Mouse (Mus musculus): ENCODE data around the gene Ahcy. TPM values are rescaled to one million over a fixed set of nuclear protein-coding genes. Genes with fewer than 3 reads are reported as not detected.

The Ahcy gene
- polyA plus RNA-seq, 1 experiment from 2014 or later, result 14.4 TPM

DNA sequence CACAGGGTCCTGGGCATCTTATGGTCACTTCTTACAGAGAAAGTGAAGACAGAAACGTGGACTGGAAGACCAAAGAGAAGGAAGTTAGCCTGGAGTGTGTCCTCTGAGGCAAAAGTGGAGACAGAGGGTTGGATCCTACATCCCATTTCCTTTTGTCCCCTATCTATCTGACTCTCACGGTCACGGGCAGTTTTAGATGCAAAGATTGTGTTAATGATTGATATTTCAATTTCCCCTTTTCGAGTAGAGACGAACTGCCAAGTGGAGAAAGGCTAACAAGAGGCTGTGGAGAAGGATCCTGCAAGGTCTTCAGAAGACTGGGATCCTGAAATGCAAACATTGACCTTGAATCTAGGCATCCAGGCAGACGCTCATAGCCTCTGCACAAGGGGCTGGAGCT lies 14.0 kb upstream of the Ahcy start:
- Histone ChIP-seq H3K4me2 (replicated peaks; ENCODE audit: low read depth, low read length) (no peak overlapping the region), H3K4me1 (ENCODE audit: insufficient read depth, low read depth, low read length) (no peaks in the 10 kb centered on the region), H3K4me3 (ENCODE audit: low read depth, low read length) (no peak overlapping the region), H3K9me3 (ENCODE audit: low read length) (no peaks in the 10 kb centered on the region), H3K36me3 (ENCODE audit: insufficient read depth, low read length) (no peaks in the 10 kb centered on the region), H3K27ac (ENCODE audit: low read length) (no peak overlapping the region), H3K27me3 (replicated peaks; ENCODE audit: insufficient read depth, low read length) (no peaks in the 10 kb centered on the region), H3K9ac (replicated peaks; ENCODE audit: low read depth) (no peak overlapping the region)
- TF ChIP-seq EP300 (IDR thresholded peaks at IDR 0.05) (no peak), CTCF (IDR thresholded peaks at IDR 0.05) (no peak)
- WGBS, result 42% methylated on average over 6 of the region's 6 CpGs
- ATAC-seq (no peak), DNase-seq (ENCODE audit: low spot score) (no peak)

DNA sequence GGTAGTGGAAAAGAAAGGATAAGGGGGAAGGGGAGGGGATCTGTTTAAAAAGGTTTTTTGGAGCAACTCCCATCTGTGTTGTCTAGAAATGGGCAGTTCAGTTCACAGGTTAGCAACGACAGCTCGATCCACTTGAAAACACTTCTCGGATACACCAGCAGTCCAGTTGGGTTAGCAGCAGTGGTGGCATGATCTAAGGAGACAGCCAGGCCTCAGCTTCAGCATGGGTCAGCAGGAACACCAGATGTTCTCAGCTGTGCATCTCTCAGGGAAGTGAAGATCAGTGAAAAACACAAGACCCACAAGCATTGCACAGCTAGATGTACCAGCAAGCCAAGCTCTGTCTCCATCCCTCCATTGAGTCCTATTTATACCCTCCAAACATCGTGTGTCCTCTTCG lies 12.0 kb upstream of the Ahcy start:
- H3K9ac ChIP-seq (replicated peaks; ENCODE audit: low read depth), result no peak overlapping the region
- no peaks in the 10 kb centered on the region for H3K36me3 ChIP-seq (ENCODE audit: insufficient read depth, low read length)
- no peak overlapping the region for H3K4me2 ChIP-seq (replicated peaks; ENCODE audit: low read depth, low read length)
- TF ChIP-seq CTCF (IDR thresholded peaks at IDR 0.05), result no peak
- TF ChIP-seq EP300 (IDR thresholded peaks at IDR 0.05), result no peak
- ATAC-seq (peak; percentile 73), DNase-seq (ENCODE audit: low spot score) (peak; percentile 42)
- no peaks in the 10 kb centered on the region for H3K27me3 ChIP-seq (replicated peaks; ENCODE audit: insufficient read depth, low read length)
- no peaks in the 10 kb centered on the region for H3K9me3 ChIP-seq (ENCODE audit: low read length)
- H3K4me3 ChIP-seq (ENCODE audit: low read depth, low read length), result no peak overlapping the region
- WGBS, result 71% methylated on average over 5 of the region's 5 CpGs
- H3K27ac ChIP-seq (ENCODE audit: low read length), result no peak overlapping the region
- no peaks in the 10 kb centered on the region for H3K4me1 ChIP-seq (ENCODE audit: insufficient read depth, low read depth, low read length)

- Histone ChIP-seq H3K4me2 (replicated peaks; ENCODE audit: low read depth, low read length) (no peak overlapping the region), H3K27ac (ENCODE audit: low read length) (no peak overlapping the region), H3K9ac (replicated peaks; ENCODE audit: low read depth) (no peak overlapping the region), H3K4me3 (ENCODE audit: low read depth, low read length) (no peak overlapping the region), H3K27me3 (replicated peaks; ENCODE audit: insufficient read depth, low read length) (no peaks in the 10 kb centered on the region), H3K9me3 (ENCODE audit: low read length) (no peaks in the 10 kb centered on the region), H3K36me3 (ENCODE audit: insufficient read depth, low read length) (no peaks in the 10 kb centered on the region), H3K4me1 (ENCODE audit: insufficient read depth, low read depth, low read length) (no peaks in the 10 kb centered on the region)
- 76% methylated on average over 5 of the region's 5 CpGs for WGBS
- DNase-seq (ENCODE audit: low spot score), result no peak
- no peak for ATAC-seq
- TF ChIP-seq EP300 (IDR thresholded peaks at IDR 0.05), result no peak
- no peak for TF ChIP-seq CTCF (IDR thresholded peaks at IDR 0.05)
Observed at GRCm38 (mm10) chr2:155084546-155084945, 10.2 kb upstream of the Ahcy start.

GRCm38 (mm10) chr2:155082121-155082803 lies 8.0 kb upstream of the Ahcy start:
- DNase-seq (ENCODE audit: low spot score), result peak; percentile 68
- Histone ChIP-seq H3K4me1 (ENCODE audit: insufficient read depth, low read depth, low read length) (no peaks in the 10 kb centered on the region), H3K36me3 (ENCODE audit: insufficient read depth, low read length) (no peaks in the 10 kb centered on the region), H3K27me3 (replicated peaks; ENCODE audit: insufficient read depth, low read length) (no peaks in the 10 kb centered on the region), H3K4me3 (ENCODE audit: low read depth, low read length) (no peak overlapping the region), H3K9me3 (ENCODE audit: low read length) (no peaks in the 10 kb centered on the region), H3K27ac (ENCODE audit: low read length) (no peak overlapping the region), H3K4me2 (replicated peaks; ENCODE audit: low read depth, low read length) (no peak overlapping the region), H3K9ac (replicated peaks; ENCODE audit: low read depth) (no peak overlapping the region)
- ATAC-seq, result peak; percentile 87
- WGBS, result 21% methylated on average over 8 of the region's 8 CpGs
- TF ChIP-seq EP300 (IDR thresholded peaks at IDR 0.05) (no peak), CTCF (IDR thresholded peaks at IDR 0.05) (peak; percentile 83)

DNA sequence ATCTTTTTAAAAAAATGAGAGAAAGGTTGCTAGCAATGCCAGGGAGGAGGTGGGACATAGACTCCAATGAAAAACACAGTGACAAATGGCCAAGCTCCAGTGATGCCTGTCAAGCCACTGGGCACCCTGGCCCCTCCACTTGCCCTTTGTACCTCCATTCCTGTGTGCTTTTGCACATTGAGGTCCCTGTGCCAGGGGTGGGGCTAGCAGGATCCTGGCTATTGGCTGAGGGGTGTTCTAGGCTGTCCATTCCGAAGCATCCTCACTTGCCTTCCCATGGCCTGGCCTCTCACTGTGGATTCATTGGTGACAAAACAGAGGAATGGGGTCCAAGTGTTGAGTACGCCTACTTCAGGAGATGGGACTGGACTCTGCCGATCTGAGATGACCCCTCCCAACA lies 6.8 kb upstream of the Ahcy start:
- no peaks in the 10 kb centered on the region for H3K27me3 ChIP-seq (replicated peaks; ENCODE audit: insufficient read depth, low read length)
- H3K4me2 ChIP-seq (replicated peaks; ENCODE audit: low read depth, low read length), result no peak overlapping the region
- no peak overlapping the region for H3K27ac ChIP-seq (ENCODE audit: low read length)
- 94% methylated on average over 3 of the region's 3 CpGs for WGBS
- no peak overlapping the region for H3K4me3 ChIP-seq (ENCODE audit: low read depth, low read length)
- no peak for ATAC-seq
- H3K9ac ChIP-seq (replicated peaks; ENCODE audit: low read depth), result no peak overlapping the region
- H3K4me1 ChIP-seq (ENCODE audit: insufficient read depth, low read depth, low read length), result no peaks in the 10 kb centered on the region
- no peaks in the 10 kb centered on the region for H3K9me3 ChIP-seq (ENCODE audit: low read length)
- DNase-seq (ENCODE audit: low spot score), result no peak
- no peaks in the 10 kb centered on the region for H3K36me3 ChIP-seq (ENCODE audit: insufficient read depth, low read length)
- no peak for TF ChIP-seq CTCF (IDR thresholded peaks at IDR 0.05)
- TF ChIP-seq EP300 (IDR thresholded peaks at IDR 0.05), result no peak

DNA sequence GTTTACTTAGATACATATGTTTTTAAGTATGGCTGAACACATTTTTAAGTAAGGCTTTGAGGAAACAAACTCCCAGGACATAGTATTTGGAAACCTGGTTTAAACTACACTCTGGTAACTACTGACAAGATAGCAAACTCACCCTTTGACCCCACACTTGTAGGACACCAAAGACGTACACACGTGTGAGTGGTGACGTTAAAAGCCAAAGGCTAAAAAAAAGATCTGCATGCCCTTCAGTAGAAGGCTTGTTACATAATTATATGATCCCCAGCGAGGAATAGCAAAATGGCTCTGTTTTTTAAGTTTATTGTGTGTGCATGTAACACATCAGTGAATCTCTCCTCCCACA lies 5.9 kb upstream of the Ahcy start:
- no peak overlapping the region for H3K4me3 ChIP-seq (ENCODE audit: low read depth, low read length)
- H3K9me3 ChIP-seq (ENCODE audit: low read length), result no peaks in the 10 kb centered on the region
- TF ChIP-seq CTCF (IDR thresholded peaks at IDR 0.05) (no peak), EP300 (IDR thresholded peaks at IDR 0.05) (no peak)
- no peak overlapping the region for H3K9ac ChIP-seq (replicated peaks; ENCODE audit: low read depth)
- ATAC-seq, result no peak
- H3K4me2 ChIP-seq (replicated peaks; ENCODE audit: low read depth, low read length), result no peak overlapping the region
- no peaks in the 10 kb centered on the region for H3K36me3 ChIP-seq (ENCODE audit: insufficient read depth, low read length)
- DNase-seq (ENCODE audit: low spot score), result no peak
- peaks cover 1% of the 10 kb centered on the region; the same call in 1 of the 2 replicates for H3K4me1 ChIP-seq (ENCODE audit: insufficient read depth, low read depth, low read length)
- WGBS, result 42% methylated on average over 4 of the region's 4 CpGs
- no peaks in the 10 kb centered on the region for H3K27me3 ChIP-seq (replicated peaks; ENCODE audit: insufficient read depth, low read length)
- H3K27ac ChIP-seq (ENCODE audit: low read length), result no peak overlapping the region
